Mouse (Mus musculus) adrenal gland, postnatal 10 days (tissue): Measurements from ENCODE around the gene Gm20547. TPM values are rescaled to one million over a fixed set of nuclear protein-coding genes. Genes with fewer than 3 reads are reported as not detected.

Experiments used
- DNase-seq: peaks from one replicate; pipeline ENCODE4 v3.0.0; 2021; ENCODE audit warnings: mixed read lengths
- total RNA-seq, 2 experiments: library from RNA; stranded (reverse); gene quantifications; 2 replicates each; pipeline ENCODE4 v1.2.3; 2021

Gene Gm20547
- total RNA-seq, 2 experiments from 2014 or later, result 0.21 TPM; not detected in 1

DNA sequence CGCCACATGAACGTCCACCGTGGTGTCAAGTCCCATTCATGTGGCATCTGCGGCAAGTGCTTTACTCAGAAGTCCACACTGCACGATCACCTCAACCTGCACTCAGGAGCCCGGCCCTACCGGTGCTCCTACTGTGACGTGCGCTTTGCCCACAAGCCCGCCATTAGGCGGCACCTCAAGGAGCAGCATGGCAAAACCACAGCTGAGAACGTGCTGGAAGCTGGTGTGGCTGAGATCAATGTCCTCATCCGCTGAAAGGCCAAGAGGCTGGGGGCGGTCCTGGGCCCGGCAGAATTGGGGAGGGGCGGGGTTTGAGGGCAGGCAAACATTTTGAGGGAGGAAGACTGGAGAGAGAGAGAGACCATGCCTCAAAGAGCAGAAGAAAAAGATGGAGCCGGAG lies 14.5 kb upstream of the Gm20547 start:
- no peak for DNase-seq

DNA sequence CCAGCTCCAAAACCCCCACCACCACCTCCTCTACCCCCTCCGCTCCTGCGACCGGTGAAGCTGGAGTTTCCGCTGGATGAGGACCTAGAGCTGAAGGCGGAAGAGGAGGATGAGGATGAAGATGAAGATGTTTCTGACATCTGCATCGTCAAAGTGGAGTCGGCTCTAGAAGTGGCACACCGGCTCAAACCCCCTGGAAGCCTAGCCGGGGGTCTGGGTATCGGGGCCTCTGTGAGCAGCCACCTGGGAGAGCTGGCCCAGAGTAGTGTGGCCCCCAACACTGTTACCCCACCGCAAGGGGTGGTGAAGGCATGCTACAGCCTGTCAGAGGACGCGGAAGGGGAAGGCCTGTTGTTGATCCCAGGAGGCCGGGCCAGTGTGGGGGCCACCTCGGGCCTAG lies 13.9 kb upstream of the Gm20547 start:
- no peak for DNase-seq

DNA sequence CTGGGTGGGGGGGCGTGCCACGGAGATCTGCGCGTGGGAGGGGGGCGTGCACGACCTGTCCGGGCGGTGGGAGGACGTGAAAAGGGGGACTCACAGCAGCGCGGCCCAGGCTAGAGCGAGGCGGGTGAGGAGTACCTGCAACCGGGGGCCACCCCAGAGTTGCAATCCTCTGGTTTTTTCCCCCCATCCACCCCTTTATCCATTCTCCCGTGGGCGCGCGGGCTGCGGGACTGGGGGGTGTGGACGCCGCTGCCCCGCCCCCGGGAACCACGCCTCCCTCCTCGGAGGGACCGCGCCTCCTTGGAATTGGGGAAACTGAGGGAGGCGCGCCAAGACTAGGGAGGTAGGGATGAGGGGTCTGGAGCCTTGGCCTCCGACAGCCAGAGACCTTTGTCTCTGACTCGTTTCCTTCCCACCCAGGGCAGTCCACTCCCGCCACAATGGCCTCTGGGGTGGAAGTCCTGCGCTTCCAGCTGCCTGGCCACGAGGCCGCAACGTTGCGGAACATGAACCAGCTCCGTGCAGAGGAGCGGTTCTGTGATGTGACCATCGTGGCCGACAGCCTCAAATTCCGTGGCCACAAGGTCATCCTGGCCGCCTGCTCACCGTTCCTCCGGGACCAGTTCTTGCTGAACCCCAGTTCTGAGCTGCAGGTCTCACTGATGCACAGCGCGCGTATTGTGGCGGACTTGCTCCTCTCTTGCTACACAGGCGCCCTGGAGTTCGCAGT lies 13.1 kb upstream of the Gm20547 start:
- peak; percentile 77 for DNase-seq

DNA sequence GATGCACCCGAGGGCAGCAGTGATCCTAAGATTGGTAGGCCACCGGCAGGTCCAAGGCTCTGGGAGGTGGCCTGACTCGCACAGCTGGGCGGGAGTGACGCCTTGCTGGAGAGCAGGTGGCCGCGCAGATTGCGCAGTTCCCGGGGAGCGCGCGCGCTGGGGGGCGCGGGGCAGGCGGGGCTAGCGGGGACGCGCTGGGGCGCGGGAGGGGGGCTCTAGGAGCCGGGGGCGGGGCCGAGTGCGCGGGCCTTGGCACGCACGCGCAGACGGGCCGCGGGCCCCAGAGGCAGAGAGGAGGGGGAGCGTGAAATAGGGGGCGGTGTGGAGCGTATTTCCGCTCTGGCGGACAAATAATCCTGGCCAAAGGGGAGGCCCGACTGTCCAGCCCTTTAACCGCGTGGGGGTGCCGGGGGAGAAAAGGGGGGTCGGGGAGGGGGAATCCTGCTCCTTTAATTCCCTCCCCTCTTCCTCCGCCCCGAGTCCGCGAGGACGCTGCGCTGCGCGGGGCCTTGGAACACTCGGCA lies 12.3 kb upstream of the Gm20547 start:
- peak; percentile 97 for DNase-seq

DNA sequence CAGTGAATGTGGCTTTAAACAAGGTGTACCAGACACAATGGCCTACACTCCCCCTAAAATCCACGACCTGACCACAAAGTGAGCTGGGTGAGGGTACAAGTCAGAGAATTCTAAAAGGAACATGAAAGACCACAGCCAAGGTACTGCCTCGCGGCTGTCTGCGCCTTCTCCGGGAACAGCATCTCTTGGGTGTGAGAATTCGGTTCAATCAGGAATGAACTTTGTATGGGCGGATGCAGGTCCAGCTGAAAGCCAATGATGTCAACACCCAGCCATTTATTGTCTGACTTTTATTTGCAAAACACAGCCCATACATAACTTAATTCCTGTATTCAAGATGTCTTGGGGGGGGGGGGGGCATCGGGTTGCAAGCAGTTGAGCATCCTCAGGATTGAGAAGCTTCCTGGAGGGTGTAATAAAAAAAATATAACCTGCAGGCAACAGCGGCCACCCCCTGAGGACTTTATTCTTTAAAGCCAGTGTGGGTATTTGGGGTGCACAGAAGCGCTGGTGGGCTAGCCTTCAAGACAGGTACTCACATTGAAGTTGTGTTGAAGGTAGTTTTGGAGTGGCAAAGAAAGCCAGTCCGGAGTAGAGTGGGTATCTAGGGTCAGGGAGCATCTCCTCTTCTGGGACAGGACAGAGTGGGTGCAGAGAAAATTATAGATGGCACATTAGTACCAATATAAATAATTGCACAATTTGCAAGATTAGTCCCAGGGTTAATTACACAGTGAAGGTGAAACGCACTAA lies 11.4 kb upstream of the Gm20547 start:
- no peak for DNase-seq

DNA sequence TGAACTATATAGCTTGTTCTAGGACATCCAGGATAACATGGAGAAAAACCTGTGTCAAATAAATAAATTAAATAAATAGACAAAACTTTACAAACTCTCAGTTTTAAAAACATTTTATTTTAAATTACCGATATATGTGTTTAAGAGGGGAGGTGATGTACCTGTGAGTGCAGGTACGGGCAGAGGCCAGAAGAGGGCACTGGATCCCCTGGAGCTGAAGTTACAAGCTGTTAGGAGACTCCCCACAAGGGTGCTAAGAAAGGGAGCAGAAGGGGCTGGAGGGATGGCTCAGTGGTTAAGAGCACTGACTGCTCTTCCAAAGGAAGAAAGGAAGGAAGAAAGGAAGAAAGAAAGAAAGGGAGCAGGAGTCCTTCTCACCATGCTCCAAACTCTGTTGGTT lies 9.5 kb upstream of the Gm20547 start:
- no peak for DNase-seq

DNA sequence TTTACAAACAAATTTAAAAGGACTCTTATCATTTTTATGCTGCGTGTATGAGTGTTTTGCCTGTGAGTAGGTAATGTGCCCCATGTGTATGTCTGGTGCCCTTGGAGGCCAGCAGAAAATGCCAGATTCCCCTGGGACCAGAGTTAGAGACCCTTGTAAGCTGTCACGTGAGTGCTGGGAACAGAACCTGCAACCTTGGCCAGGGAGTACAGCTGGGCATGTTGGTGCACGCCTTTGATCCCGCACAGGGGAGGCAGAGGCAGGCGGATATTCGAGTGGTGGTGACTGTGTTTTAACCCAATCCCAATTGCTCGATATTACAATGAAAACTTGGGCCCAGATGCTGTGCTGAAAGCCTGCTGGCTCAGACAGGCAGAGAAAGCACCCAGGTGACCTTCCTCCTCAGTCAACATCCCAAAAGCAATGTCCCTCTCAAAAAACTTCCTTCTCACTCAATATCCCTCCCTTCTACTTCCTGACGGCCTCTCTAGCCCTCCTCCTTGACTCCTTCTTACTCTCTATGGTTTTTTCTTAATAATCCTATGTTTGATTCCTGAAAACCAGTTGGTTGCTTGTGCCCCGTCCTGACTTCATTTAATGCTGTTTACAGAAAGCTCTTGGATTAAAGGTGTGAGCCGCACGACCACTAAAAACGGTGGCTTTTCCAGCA lies 8.4 kb upstream of the Gm20547 start:
- no peak for DNase-seq

DNA sequence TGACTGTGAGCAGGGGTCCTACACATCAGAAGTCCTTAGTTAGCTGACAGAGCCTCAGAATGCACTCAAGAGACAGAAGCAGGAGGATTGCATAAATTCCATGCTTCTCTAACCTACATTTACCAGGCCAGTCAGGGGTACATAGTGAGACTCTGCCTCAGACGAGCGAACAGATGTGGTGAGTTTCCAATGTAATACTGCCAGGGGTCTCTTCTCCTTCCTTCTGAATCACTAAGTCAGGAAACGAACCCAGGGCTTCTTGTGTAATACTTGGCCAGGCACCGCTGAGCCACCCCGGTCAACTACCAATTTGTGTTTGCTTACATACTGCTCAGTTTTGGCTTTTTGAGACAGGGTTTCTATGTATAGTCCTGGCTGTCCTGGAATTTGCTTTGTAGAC lies 6.1 kb upstream of the Gm20547 start:
- no peak for DNase-seq

DNA sequence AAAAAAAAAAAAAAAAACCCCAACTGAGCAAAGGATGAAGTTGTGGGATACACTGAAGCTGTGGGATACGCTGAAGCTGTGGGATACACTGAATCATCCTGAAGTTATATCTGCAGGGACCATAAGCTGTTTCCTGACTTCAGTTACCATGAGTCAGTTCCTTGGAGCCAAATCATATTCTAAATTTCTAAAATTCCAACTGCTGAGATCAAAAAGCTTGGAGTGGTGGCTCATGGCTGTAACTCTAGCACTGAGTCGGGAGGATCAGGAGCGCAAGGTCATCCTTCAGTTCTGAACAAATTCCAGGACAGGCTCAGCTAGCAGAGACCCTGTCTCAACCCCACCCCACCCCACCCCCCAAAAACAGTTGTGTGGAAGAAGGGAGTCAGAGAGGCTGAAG lies 3.8 kb upstream of the Gm20547 start:
- DNase-seq, result no peak

DNA sequence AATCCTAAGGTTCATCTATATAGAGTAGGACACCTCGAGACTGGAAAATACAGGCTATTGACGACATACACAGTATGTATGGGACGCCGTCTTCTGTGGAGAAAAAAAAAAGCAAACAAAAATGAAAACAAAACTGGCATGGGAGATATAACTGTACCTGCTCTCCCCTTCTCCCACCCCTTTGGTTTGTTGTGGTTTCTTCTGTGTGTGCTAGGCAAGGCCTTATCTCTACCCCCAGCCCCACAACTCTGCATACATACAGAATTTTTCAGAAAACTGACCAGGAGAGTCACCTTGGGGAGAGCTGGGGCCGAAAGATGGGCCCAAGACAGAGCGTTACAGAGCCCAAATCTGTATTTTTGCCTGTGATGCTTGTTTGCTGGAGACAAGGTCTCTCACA lies 2.9 kb upstream of the Gm20547 start:
- DNase-seq, result no peak

DNA sequence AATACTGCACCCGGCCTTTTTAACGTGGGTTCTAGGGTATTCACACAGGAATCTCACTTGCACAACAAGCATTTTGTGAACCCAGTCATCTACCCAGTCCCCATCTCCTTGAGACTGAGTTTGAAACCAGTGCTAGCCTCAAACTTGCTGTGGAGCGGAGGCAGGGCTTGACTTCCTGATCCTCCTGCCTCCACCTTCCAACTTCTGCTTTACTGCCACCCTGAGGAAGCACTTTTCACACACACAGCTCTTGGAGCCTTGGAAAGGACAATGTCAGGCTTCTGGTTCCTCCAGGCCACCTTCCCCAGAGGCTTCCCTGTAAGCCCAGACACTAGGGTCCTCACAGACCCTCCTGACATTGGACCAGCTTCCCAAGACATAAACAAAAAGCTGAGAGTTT lies 1.5 kb upstream of the Gm20547 start:
- DNase-seq, result no peak

DNA sequence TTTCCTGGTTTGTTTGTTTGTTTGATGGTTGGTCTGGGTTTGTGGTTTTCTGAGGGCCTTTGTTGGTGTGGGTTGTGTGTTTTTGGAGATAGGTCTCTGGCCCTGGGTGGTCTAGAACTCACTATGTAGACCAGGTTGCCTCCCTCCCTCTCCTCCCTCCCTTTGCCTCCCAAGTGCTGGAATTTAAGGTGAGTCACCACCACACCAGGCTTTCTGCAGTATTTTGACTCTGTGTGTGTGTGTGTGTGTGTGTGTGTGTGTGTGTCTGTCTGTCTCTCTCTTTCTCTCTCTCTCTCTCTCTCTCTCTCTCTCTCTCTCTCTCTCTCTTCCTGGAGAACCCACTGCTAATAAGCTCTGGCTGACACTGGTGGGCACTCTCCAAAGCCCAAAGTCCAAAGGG lies 676 bp downstream of the Gm20547 start:
- no peak for DNase-seq

DNA sequence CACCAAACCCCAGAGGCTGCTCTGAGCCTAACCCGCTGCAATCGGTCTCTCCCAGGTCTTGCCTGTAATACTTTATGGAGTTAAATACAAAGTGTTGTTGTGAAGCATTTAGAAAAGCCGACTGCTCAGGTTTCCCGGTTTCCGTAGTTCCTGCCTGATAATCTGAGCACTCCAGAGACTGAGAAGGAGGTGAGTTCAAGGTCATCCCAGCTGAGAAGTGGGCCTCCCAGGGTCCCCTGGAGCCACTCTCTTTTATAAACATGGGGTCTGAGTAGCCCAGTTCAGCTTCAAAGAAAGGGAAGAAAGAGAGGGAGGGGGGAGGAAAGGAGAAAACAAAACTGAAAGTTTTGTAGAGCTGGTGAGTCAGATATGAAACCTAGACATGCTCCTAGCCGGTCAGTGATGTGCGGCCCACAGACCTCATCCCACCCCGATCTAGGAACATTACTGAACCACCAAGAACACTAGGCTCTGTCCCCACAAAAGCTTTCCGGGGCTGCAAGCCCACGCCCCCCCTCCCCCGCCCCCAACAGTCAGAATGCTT lies 2.4 kb downstream of the Gm20547 start, which contains the start of gene Zbtb12:
Gene Zbtb12 (plus strand): TSS at position 148 of the 544 bp plus-strand sequence.
- no peak for DNase-seq

DNA sequence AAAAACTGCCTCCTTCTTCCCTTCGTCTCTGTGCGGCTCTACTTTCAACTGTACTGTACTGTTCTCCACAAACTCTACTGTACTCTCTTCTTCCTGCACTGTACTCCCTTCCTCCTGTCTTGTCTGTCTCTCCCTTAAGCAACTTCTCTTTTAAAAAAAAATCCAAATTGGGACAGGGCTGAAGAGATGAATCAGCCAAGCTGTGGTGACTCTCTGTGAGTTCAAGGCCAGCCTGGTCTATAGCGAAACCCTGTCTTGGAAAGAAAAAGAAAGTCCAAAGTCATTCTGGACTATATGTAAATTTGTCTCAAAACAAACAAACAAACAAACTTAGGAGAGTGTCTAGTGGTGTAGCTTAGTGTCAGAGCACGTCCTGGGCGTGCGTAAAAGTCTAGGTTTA lies 7.5 kb downstream of the Gm20547 start:
- DNase-seq, result no peak

DNA sequence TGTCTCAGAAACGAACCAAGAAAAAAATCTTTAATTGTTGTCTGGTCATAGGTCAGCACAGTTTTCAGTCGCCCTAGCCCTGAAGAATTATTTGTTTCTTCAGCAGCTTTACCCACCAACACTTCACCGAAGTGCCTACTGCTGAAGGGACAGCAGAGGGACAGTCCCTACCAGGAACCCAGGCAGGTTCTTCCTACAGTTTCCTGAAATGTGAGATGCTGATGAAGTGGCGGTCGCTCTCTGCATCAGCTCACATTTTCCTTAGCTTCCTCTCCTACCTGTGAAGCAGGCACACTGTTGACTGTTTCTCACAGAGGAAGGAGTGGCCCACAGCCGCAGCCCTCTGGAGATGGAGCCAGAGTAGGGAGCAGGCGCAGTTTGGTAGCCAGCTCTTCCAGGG lies 15.9 kb downstream of the Gm20547 start:
- no peak for DNase-seq

DNA sequence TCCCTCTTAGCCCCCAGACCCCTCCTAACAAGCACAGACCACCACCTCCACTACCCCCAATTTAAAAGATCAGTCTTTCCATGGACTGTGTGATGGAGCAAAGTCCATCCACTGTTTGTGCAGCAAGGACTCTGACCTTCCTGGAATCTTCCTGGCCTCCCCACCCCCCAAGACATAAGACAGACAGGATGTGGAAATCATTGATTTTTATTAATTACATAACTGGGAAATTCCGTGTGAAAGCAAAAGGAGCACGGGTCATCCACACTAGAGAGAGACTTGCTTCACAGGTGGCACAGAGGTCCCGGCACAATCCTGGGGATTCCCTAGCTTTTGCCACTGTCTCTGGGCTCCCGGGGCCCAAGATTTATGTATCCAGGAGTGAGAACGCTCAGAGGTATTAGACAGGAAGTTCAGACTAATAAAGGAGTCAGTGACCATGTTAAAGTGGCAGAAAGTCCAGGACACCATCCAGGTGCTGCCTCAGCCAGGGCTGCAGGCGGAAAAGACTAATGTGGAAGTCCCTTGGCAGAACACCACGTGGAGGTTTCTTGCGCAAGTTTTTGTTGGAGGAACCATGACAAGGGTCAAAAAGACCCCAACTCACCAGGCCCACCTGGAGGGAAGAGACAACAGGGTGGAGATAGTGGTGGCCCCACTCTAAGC lies 19.3 kb downstream of the Gm20547 start, which contains the start of gene Cfb:
Gene Cfb (minus strand): TSS at position 103 of the 666 bp plus-strand sequence.
- DNase-seq, result no peak

DNA sequence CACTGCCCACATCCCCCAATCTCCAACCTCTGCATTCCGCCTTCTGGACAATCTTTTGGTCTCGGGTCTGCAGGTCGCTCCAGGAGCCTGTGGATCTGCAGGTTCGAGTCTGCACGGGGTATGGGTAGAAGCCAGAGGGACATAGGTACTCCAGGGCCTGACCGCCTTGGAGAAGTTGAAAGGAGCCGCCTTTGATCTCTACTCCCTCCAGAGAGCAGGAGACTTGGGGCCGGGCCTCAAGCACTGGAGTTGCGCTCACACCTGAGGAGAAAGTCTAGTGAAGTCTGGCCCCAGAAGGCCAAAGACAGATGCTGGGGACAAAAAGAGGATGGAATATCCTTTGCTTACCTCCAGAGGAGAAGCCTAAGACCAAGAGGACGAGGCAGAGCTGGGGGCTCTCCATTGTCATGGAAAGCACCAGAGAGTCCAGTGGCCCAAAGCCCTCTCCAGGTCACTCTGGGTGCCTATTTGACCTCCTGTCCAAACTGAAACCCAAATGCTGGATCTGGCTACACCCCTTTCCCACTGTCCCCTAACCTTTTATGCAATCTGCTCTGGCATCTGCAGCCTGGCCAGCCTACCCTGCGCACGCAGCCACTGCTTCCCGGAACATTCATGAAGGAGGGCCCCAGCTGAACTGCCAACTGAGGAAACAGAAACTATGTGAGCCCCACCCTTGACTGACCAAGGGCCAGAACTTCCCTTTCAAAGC lies 20.0 kb downstream of the Gm20547 start:
- no peak for DNase-seq

DNA sequence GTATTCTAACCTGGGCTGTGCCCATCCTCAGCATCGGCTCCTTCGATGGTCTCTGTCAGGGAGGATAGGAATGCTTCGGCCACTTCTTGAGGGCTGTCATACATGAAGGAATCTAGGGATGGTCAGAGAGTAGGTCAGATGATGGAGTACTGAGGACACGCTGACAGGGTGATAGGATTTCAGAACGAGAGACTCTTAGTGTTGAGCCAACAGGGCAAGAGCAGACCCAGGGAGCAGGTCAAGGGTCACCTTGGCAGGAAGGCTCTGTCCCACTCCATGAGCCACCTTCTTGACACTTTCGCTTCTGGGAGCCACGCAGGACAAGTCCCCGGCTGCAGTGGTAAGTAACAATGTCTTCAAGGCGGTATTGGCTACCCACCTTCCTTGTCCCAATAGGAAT lies 21.3 kb downstream of the Gm20547 start:
- no peak for DNase-seq

DNA sequence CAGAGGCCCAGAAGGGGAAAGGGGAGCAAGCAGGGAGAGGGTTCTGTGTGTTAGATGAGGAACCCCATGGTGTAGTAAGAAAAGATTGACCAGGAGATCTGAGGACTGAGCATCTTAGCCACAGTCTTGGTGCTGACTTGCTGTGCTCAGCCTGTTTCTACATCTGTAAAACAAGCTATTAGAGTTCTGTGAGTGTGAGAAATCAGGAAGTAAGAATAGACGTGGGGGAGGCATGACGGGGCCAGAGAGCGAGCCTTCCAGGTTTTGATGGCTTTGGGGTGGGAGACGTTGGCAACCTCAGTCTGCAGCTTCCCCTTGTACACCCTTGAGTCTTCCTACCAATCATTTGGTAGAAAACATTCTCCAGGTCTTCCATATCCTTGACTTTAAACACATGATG lies 23.2 kb downstream of the Gm20547 start:
- no peak for DNase-seq

DNA sequence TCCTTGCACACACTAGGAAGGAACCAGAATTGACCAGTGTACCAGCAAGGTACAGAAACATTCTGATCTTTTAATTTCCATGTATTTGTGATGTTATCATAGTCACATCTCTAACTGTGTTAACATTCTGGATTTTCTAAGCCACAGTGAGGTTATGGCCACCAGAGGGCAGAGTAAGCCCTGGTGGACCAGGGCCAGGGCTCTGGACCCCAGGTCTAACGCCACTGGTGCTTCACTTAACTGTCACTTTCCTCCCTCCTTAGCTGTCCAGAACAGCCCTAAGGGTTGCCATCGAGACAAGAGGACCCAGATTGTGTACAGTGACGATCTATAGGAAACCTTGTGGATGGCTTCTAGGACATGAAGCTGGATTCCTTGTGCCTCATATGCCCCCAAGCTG lies 26.0 kb downstream of the Gm20547 start:
- peak; percentile 75 for DNase-seq

DNA sequence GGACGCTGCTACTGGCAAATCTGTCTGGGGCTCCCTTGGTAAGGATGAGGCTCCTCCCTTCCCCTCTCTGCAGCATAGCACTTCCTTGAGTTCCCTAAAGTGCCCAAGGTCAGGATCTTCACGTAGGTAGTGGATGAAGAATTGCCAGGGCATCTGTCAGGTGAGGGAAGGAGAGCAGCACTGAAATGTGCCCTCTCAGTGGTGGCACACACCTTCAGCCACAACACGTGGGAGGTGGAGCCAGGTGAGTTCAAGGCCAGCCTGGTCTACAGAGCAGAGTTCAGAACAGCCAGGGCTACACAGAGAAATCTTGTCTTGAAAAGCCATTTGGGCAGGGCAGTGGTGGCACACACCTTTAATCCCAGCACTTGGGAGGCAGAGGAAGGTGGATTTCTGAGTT lies 27.1 kb downstream of the Gm20547 start:
- DNase-seq, result no peak
